Mouse (Mus musculus): ENCODE results near the gene Galnt11.

Gene Galnt11

GRCm38 (mm10) chr5:25252825-25253544, 31.3 kb downstream of the Galnt11 start:
- no peak for DNase-seq (ENCODE audit: low read depth, low spot score)

- DNase-seq (ENCODE audit: low read depth, low spot score): no peak
Measured at GRCm38 (mm10) chr5:25254491-25254890, 32.8 kb downstream of the Galnt11 start.

- DNase-seq (ENCODE audit: low read depth, low spot score): no peak
Measured at GRCm38 (mm10) chr5:25256686-25257085, 35.0 kb downstream of the Galnt11 start.

- no peak for DNase-seq (ENCODE audit: low read depth, low spot score)
Measured at GRCm38 (mm10) chr5:25261452-25261851, 39.7 kb downstream of the Galnt11 start.

- no peak for DNase-seq (ENCODE audit: low read depth, low spot score)
Measured at GRCm38 (mm10) chr5:25262266-25262665, 40.6 kb downstream of the Galnt11 start.

- DNase-seq (ENCODE audit: low read depth, low spot score): no peak
Measured at GRCm38 (mm10) chr5:25268258-25268888, 46.7 kb downstream of the Galnt11 start.

- DNase-seq (ENCODE audit: low read depth, low spot score): peak; percentile 41
Measured at GRCm38 (mm10) chr5:25275629-25276028, 53.9 kb downstream of the Galnt11 start.

- no peak for DNase-seq (ENCODE audit: low read depth, low spot score)
Measured at GRCm38 (mm10) chr5:25276365-25276764, 54.7 kb downstream of the Galnt11 start.

- no peak for DNase-seq (ENCODE audit: low read depth, low spot score)
Measured at GRCm38 (mm10) chr5:25283988-25284387, 62.3 kb downstream of the Galnt11 start.

- DNase-seq (ENCODE audit: low read depth, low spot score): no peak
Measured at GRCm38 (mm10) chr5:25296830-25297229, 75.1 kb downstream of the Galnt11 start.

GRCm38 (mm10) chr5:25310226-25310625, 88.5 kb downstream of the Galnt11 start:
- no peak for DNase-seq (ENCODE audit: low read depth, low spot score)

- no peak for DNase-seq (ENCODE audit: low read depth, low spot score)
Measured at GRCm38 (mm10) chr5:25313881-25314280, 92.2 kb downstream of the Galnt11 start.
